Mouse (Mus musculus): Measurements from ENCODE around the gene Ttyh1. TPM values are rescaled to one million over a fixed set of nuclear protein-coding genes. Genes with fewer than 3 reads are reported as not detected.

The Ttyh1 gene
- total and polyA plus RNA-seq, 3 experiments: 0.08 to 0.17 TPM; not detected in 1

DNA sequence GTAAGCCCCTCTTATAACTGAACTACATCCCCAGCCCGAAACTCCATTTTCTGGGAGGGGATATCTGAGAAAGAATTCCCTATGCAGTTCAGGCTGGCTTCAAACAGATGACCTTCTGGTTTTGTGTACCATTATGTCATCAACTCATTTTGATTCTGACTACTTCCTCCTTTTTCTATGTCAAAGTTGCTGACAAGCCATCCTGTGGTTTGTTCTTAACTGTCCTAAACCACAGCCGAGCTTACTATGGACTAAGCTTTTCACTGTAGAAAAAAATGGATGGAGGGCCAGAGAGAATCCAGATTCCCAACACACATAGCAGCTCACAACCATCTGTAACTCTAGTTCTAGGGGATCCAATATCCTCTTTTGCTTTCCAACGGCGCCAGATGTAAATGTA is 38.7 kb upstream of the Ttyh1 start:
- Histone ChIP-seq H3K27ac (ENCODE audit: insufficient read depth, low read depth) (no peak overlapping the region), H3K27me3 (replicated peaks) (no peaks in the 10 kb centered on the region)
- dilution Hi-C loops (cut with MboI; ENCODE audit: extremely low pct_ligation_motif_present, extremely low pct_unique_long_range_greater_than_20kb, low sequenced_read_pairs): no loop called here

DNA sequence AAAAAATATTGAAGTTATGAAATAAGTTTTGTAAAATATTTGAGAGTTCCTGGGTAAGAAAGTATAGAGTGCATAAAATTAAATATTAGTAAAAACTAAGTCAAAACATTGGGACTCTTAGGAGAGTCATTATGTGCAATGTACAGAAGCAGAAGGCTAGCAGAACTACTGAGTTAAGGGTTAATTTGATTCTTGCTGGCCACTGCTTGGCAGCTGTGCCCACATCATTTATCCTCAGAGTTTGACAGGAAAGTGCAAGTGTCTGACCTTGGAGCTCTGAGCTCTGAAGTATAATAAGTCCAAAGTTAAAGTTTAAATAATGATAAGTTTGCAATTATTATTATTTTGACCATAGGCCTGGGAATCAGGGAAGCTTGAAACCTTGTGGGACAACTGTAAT is 37.5 kb upstream of the Ttyh1 start:
- Histone ChIP-seq H3K79me2 (replicated peaks; ENCODE audit: control insufficient read depth, extremely low read depth, insufficient read depth, poor library complexity, severe bottlenecking) (no peaks in the 10 kb centered on the region), H3K4me1 (ENCODE audit: control insufficient read depth in 1 of 2, insufficient read depth in 2 of 2) (peaks cover 18 to 68% of the 10 kb centered on the region in 2 experiments), H3K9ac (ENCODE audit: insufficient read depth, low read depth) (no peak overlapping the region), H3K36me3 (replicated peaks in 1 of 2; ENCODE audit: control insufficient read depth in 1 of 2, insufficient read depth in 1 of 2, low read length in 1 of 2) (no peaks in the 10 kb centered on the region), H3K27me3 (replicated peaks) (no peaks in the 10 kb centered on the region), H3K9me3 (replicated peaks; ENCODE audit: low read length) (no peaks in the 10 kb centered on the region), H3K27ac (ENCODE audit: insufficient read depth, low read depth) (no peak overlapping the region), H3K4me3 (replicated peaks in 1 of 3; ENCODE audit: low read depth in 2 of 3, low read length in 2 of 3, poor library complexity in 1 of 3) (no peak overlapping the region), H3K4me2 (ENCODE audit: insufficient read depth, low read depth, poor library complexity, severe bottlenecking) (no peak overlapping the region)
- no peak for DNase-seq (ENCODE audit: extremely low read depth)
- in situ Hi-C loops (cut with MboI; ENCODE audit: low pct_ligation_motif_present, low pct_unique_long_range_greater_than_20kb, low sequenced_read_pairs): no loop called here
- no peak for TF ChIP-seq CHD2 (IDR thresholded peaks at IDR 0.05; ENCODE audit: low read length)
- TF ChIP-seq MAFK (IDR thresholded peaks at IDR 0.05; ENCODE audit: insufficient replicate concordance, low read length): no peak
- TF ChIP-seq CHD1 (IDR thresholded peaks at IDR 0.05; ENCODE audit: low read depth, low read length): no peak
- no peak for TF ChIP-seq ELF1 (IDR thresholded peaks at IDR 0.05; ENCODE audit: low read depth, low read length)
- no peak for TF ChIP-seq MEF2A (IDR thresholded peaks at IDR 0.05; ENCODE audit: borderline replicate concordance, low read depth, low read length)
- TF ChIP-seq ZNF384 (IDR thresholded peaks at IDR 0.05; ENCODE audit: low read depth, low read length): no peak
- no peak for TF ChIP-seq ZKSCAN1 (IDR thresholded peaks at IDR 0.05; ENCODE audit: borderline replicate concordance, low read depth, low read length)
- TF ChIP-seq ETS1 (conservative IDR thresholded peaks at IDR 0.05; ENCODE audit: low read depth, low read length): no peak
- no peak for TF ChIP-seq CTCF (conservative IDR thresholded peaks at IDR 0.05 in 1 of 2, IDR thresholded peaks at IDR 0.05 in 1 of 2; ENCODE audit: low read depth in 2 of 2, low read length in 2 of 2)
- no peak for TF ChIP-seq TCF12 (IDR thresholded peaks at IDR 0.05; ENCODE audit: low read depth, low read length)
- TF ChIP-seq NRF1 (IDR thresholded peaks at IDR 0.05; ENCODE audit: low read depth, low read length): no peak
- TF ChIP-seq JUN (IDR thresholded peaks at IDR 0.05; ENCODE audit: insufficient read depth, low read depth, low read length): no peak
- TF ChIP-seq USF1 (IDR thresholded peaks at IDR 0.05; ENCODE audit: low read depth, low read length): no peak
- TF ChIP-seq ZC3H11A (IDR thresholded peaks at IDR 0.05; ENCODE audit: low read depth, low read length): no peak
- no peak for TF ChIP-seq MAX (IDR thresholded peaks at IDR 0.05; ENCODE audit: low read length)
- TF ChIP-seq RAD21 (IDR thresholded peaks at IDR 0.05; ENCODE audit: low read depth, low read length): no peak
- no peak for TF ChIP-seq ZMIZ1 (IDR thresholded peaks at IDR 0.05; ENCODE audit: low read depth, low read length)
- dilution Hi-C loops (cut with MboI; ENCODE audit: extremely low pct_ligation_motif_present, extremely low pct_unique_long_range_greater_than_20kb, low sequenced_read_pairs): no loop called here

More for the DNA sequence above, 38.7 kb upstream of the Ttyh1 start:
- peaks cover 16 to 68% of the 10 kb centered on the region in 2 experiments for H3K4me1 ChIP-seq (ENCODE audit: control insufficient read depth in 1 of 2, insufficient read depth in 2 of 2)
- no peaks in the 10 kb centered on the region for H3K79me2 ChIP-seq (replicated peaks; ENCODE audit: control insufficient read depth, extremely low read depth, insufficient read depth, poor library complexity, severe bottlenecking)
- peak; percentile 87 for TF ChIP-seq EP300 (IDR thresholded peaks at IDR 0.05; ENCODE audit: low read length)
- TF ChIP-seq JUN (IDR thresholded peaks at IDR 0.05; ENCODE audit: insufficient read depth, low read depth, low read length): peak; percentile 60
- no peak for TF ChIP-seq ZKSCAN1 (IDR thresholded peaks at IDR 0.05; ENCODE audit: borderline replicate concordance, low read depth, low read length)
- no peak for TF ChIP-seq SIN3A (IDR thresholded peaks at IDR 0.05; ENCODE audit: low read length)
- no peak for TF ChIP-seq SMC3 (IDR thresholded peaks at IDR 0.05; ENCODE audit: low read depth, low read length)
- no peak for TF ChIP-seq UBTF (IDR thresholded peaks at IDR 0.05; ENCODE audit: low read depth, low read length)
- no peak for TF ChIP-seq KAT2A (IDR thresholded peaks at IDR 0.05; ENCODE audit: insufficient replicate concordance, low read length)
- no peak for TF ChIP-seq MYC (IDR thresholded peaks at IDR 0.05; ENCODE audit: low read depth, low read length)
- peak; percentile 84 for TF ChIP-seq MAFK (IDR thresholded peaks at IDR 0.05; ENCODE audit: insufficient replicate concordance, low read length)
- no peak; the same call in 1 of the 2 replicates for TF ChIP-seq RCOR1 (conservative IDR thresholded peaks at IDR 0.05; ENCODE audit: low read depth, low read length)
- TF ChIP-seq CTCF (conservative IDR thresholded peaks at IDR 0.05 in 1 of 2, IDR thresholded peaks at IDR 0.05 in 1 of 2; ENCODE audit: low read depth in 2 of 2, low read length in 2 of 2): no peak
- TF ChIP-seq MAZ (IDR thresholded peaks at IDR 0.05; ENCODE audit: low read depth, low read length): no peak
- peak; percentile 81 for TF ChIP-seq ETS1 (conservative IDR thresholded peaks at IDR 0.05; ENCODE audit: low read depth, low read length)
- TF ChIP-seq RAD21 (IDR thresholded peaks at IDR 0.05; ENCODE audit: low read depth, low read length): no peak
- peak; percentile 43; the same call in 1 of the 2 replicates for TF ChIP-seq MEF2A (IDR thresholded peaks at IDR 0.05; ENCODE audit: borderline replicate concordance, low read depth, low read length)
- peak; percentile 65 for TF ChIP-seq IRF4 (IDR thresholded peaks at IDR 0.05; ENCODE audit: low read depth, low read length)
- peak; percentile 55 for TF ChIP-seq BHLHE40 (IDR thresholded peaks at IDR 0.05; ENCODE audit: low read depth, low read length)
- peak; percentile 73 for TF ChIP-seq ZNF384 (IDR thresholded peaks at IDR 0.05; ENCODE audit: low read depth, low read length)
- TF ChIP-seq NRF1 (IDR thresholded peaks at IDR 0.05; ENCODE audit: low read depth, low read length): no peak
- peak; percentile 35; the same call in 1 of the 2 replicates for TF ChIP-seq TCF12 (IDR thresholded peaks at IDR 0.05; ENCODE audit: low read depth, low read length)
- no peak for TF ChIP-seq CHD1 (IDR thresholded peaks at IDR 0.05; ENCODE audit: low read depth, low read length)
- peak; percentile 66 for TF ChIP-seq JUND (conservative IDR thresholded peaks at IDR 0.05; ENCODE audit: low read depth, low read length)
- no peaks in the 10 kb centered on the region for H3K36me3 ChIP-seq (replicated peaks in 1 of 2; ENCODE audit: control insufficient read depth in 1 of 2, insufficient read depth in 1 of 2, low read length in 1 of 2)
- DNase-seq (ENCODE audit: extremely low read depth): peak; percentile 65
- no peak overlapping the region for H3K9ac ChIP-seq (ENCODE audit: insufficient read depth, low read depth)
- H3K4me2 ChIP-seq (ENCODE audit: insufficient read depth, low read depth, poor library complexity, severe bottlenecking): no peak overlapping the region
- in situ Hi-C loops (cut with MboI; ENCODE audit: low pct_ligation_motif_present, low pct_unique_long_range_greater_than_20kb, low sequenced_read_pairs): no loop called here
- H3K9me3 ChIP-seq (replicated peaks; ENCODE audit: low read length): no peaks in the 10 kb centered on the region
- no peak overlapping the region for H3K4me3 ChIP-seq (replicated peaks in 1 of 3; ENCODE audit: low read depth in 2 of 3, low read length in 2 of 3, poor library complexity in 1 of 3)
